Mouse (Mus musculus) megakaryocyte, adult 5-6 weeks (primary cell): Measurements from ENCODE around the gene Ajm1. TPM values are rescaled to one million over a fixed set of nuclear protein-coding genes. Genes with fewer than 3 reads are reported as not detected.
A peak's percentile ranks its signal among the peaks of the same experiment; 100 is the strongest.

ENCODE experiments used
- ATAC-seq: 2 replicates; pipeline ENCODE4 v1.8.0; 2016; ENCODE audit warnings: mild to moderate bottlenecking, inconsistent platforms; ENCODE audit not compliant: poor library complexity, severe bottlenecking
- total RNA-seq, 2 experiments: library from RNA; stranded (forward) in 1 of 2; stranded (reverse) in 1 of 2; fragments of 153-499, 151-499 nt in 1 of 2; fragments of 221-1000, 200-1000 nt in 1 of 2; gene quantifications; 2 replicates each; pipeline versions ENCODE4 v1.2.3 to v1.2.4; 2015 to 2017

Gene Ajm1
- total RNA-seq, 2 experiments from 2014 or later, result not detected

DNA sequence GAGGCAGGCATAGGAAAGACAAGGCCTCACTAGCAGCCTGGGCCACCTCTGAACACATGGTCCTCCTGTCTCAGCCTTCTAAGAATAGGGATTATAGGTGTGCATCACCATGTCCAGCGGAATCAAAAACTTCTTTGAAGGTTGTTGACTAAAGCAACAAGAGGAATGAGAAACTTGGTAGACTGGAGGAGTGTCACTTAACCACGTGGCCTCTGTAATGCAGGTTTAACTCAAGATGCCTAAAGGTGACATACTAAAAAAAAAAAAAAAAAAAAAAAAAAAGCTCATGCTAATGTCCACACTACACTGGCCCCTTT is 46.7 kb downstream of the Ajm1 start:
- ATAC-seq, result no peak

DNA sequence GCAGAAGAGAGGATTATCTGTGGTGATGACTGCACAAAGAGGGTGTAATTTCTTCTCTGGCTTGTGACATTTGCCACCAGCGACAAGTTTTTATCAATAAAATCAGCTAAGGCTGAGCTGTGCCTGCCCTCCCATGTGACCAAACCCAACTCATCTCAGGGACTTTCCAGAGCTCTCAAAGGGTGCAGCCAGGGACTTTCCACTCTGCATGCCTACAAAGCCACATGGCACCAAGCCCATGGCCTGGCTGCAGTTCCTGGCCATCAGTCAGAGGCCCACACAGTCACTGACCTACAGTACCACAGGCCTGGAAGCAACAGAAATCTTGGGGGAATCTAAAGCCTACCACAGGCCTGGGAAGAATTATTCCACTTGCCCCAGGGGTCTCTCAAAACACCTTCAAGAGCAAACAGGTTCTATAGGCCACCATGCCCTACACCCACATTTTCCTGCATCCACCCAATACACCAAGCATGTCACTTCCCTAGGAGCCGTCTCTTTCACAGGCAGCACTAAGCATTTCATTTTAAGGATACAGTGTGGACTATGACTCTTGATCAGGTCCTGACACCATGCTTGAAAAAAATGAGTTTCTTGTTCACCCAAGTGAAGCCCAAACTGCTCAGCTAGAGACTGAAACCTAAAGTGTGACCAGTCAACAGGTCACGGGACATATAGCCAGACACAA is 47.2 kb downstream of the Ajm1 start:
- peak; percentile 56 for ATAC-seq

DNA sequence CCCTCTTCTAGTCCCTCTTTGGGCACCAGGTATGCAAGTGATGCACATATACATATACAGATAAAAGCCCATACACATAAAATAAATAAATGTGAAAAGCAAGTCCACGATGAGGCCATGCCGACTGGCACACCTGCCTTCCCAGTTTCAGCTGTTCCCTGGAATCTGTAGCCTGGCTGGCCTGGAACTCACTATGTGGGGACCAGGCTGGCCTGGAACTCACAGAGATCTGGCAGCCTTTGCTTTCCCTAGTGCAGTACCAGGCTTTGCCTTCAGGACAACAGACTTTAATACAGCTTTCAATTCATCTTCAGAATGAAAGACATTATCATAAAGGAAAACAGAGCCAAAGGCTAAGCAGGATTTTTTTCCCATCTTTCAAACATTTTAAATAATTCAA is 47.9 kb downstream of the Ajm1 start:
- ATAC-seq, result no peak

DNA sequence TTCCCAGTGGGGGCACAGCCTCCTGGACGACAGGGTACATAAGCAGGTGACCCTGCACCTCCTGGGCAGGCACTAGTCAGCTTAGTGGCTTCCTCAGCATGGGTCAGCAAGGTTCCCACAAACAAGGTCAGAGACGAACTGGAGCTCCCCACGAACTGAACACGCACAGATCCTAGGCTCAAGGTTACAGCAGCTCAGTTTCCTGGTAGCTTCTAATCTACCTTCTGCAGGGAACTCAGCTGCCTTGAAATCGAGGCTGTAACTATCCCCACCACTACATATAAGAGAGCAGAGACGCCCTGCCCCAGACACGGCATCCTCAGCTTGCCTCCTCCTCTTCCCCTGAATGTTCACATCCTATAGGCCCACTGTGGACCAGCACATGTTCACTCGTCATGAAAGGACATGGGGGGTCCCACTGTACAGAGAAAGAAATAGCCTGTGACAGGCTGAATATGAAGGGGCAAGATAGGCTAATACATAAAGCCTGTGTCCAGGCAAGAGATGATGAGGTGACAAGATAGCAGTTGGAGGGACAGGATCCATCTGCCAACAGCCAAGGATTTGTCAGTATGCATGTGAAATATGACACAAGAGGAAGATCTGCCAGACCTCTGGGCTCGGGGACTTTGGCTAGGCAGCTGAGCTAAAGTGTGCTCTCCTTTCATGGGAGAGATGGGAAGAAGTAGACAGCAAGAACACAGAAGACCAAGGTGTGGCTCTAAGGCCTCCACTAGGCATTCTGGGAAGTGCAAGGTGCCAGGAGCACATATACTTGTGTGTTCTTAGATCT is 54.9 kb downstream of the Ajm1 start:
- ATAC-seq, result no peak

Other genes starting within 250 kb of the Ajm1 start
Only the 30 nearest of the 34 such genes appear.
- 34.4 and 36.0 TPM in 2 replicates for gene Uap1l1, start 216.1 kb downstream of the Ajm1 start, total RNA-seq (2015)
- 11.0 and 12.6 TPM in 2 replicates for gene Uap1l1, start 216.1 kb downstream of the Ajm1 start, total RNA-seq (2017)
- gene Sapcd2, start 209.4 kb downstream of the Ajm1 start, total RNA-seq (2015), result 4.9 and 5.5 TPM in 2 replicates
- gene Sapcd2, start 209.4 kb downstream of the Ajm1 start, total RNA-seq (2017), result 3.6 and 4.6 TPM in 2 replicates
- gene Entpd2, start 185.9 kb downstream of the Ajm1 start, total RNA-seq (2015), result not detected in 2 replicates
- gene Entpd2, start 185.9 kb downstream of the Ajm1 start, total RNA-seq (2017), result not detected in 2 replicates
- gene Npdc1, start 182.4 kb downstream of the Ajm1 start, total RNA-seq (2015), result not detected in 2 replicates
- not detected in 2 replicates for gene Npdc1, start 182.4 kb downstream of the Ajm1 start, total RNA-seq (2017)
- 10.1 and 11.6 TPM in 2 replicates for gene Fut7, start 158.5 kb downstream of the Ajm1 start, total RNA-seq (2015)
- 20.4 and 21.5 TPM in 2 replicates for gene Fut7, start 158.5 kb downstream of the Ajm1 start, total RNA-seq (2017)
- 25.5 and 33.3 TPM in 2 replicates for gene Abca2, start 153.1 kb downstream of the Ajm1 start, total RNA-seq (2015)
- gene Abca2, start 153.1 kb downstream of the Ajm1 start, total RNA-seq (2017), result 12.0 and 13.0 TPM in 2 replicates
- gene Clic3, start 124.9 kb downstream of the Ajm1 start, total RNA-seq (2015), result not detected in 2 replicates
- gene Clic3, start 124.9 kb downstream of the Ajm1 start, total RNA-seq (2017), result not detected in 2 replicates
- gene Paxx, start 120.7 kb downstream of the Ajm1 start, total RNA-seq (2015), result 36.3 and 36.5 TPM in 2 replicates
- 25.7 and 29.6 TPM in 2 replicates for gene Paxx, start 120.7 kb downstream of the Ajm1 start, total RNA-seq (2017)
- gene Ptgds, start 111.7 kb downstream of the Ajm1 start, total RNA-seq (2015), result not detected in 2 replicates
- not detected in 2 replicates for gene Ptgds, start 111.7 kb downstream of the Ajm1 start, total RNA-seq (2017)
- gene Lcn12, start 87.8 kb downstream of the Ajm1 start, total RNA-seq (2015), result not detected in 2 replicates
- gene Lcn12, start 87.8 kb downstream of the Ajm1 start, total RNA-seq (2017), result not detected in 2 replicates
- 23.4 and 32.3 TPM in 2 replicates for gene Fbxw5, start 81.0 kb downstream of the Ajm1 start, total RNA-seq (2015)
- gene Fbxw5, start 81.0 kb downstream of the Ajm1 start, total RNA-seq (2017), result 15.5 and 19.8 TPM in 2 replicates
- 0.18 and 2.1 TPM in 2 replicates for gene C8g, start 80.0 kb downstream of the Ajm1 start, total RNA-seq (2015)
- gene C8g, start 80.0 kb downstream of the Ajm1 start, total RNA-seq (2017), result 0.44 and 1.2 TPM in 2 replicates
- 9.1 and 9.4 TPM in 2 replicates for gene Traf2, start 34.8 kb downstream of the Ajm1 start, total RNA-seq (2015)
- 12.6 and 15.3 TPM in 2 replicates for gene Traf2, start 34.8 kb downstream of the Ajm1 start, total RNA-seq (2017)
- 155 and 171 TPM in 2 replicates for gene Edf1, start 23.9 kb downstream of the Ajm1 start, total RNA-seq (2015)
- 133 and 145 TPM in 2 replicates for gene Edf1, start 23.9 kb downstream of the Ajm1 start, total RNA-seq (2017)
- gene Mamdc4, start 6.9 kb downstream of the Ajm1 start, total RNA-seq (2015), result 0.09 and 2.3 TPM in 2 replicates
- 0.15 and 5.0 TPM in 2 replicates for gene Mamdc4, start 6.9 kb downstream of the Ajm1 start, total RNA-seq (2017)
- gene Phpt1, start 6.5 kb downstream of the Ajm1 start, total RNA-seq (2015), result 12.7 and 15.1 TPM in 2 replicates
- 8.4 and 11.8 TPM in 2 replicates for gene Phpt1, start 6.5 kb downstream of the Ajm1 start, total RNA-seq (2017)
- 18.3 and 25.7 TPM in 2 replicates for gene Rabl6, start 26.8 kb upstream of the Ajm1 start, total RNA-seq (2015)
- 34.0 and 43.0 TPM in 2 replicates for gene Rabl6, start 26.8 kb upstream of the Ajm1 start, total RNA-seq (2017)
- not detected in 2 replicates for gene Ccdc183, start 35.9 kb upstream of the Ajm1 start, total RNA-seq (2015)
- not detected in 2 replicates for gene Ccdc183, start 35.9 kb upstream of the Ajm1 start, total RNA-seq (2017)
- 8.4 and 19.2 TPM in 2 replicates for gene Tmem141, start 40.2 kb upstream of the Ajm1 start, total RNA-seq (2015)
- 18.5 and 25.2 TPM in 2 replicates for gene Tmem141, start 40.2 kb upstream of the Ajm1 start, total RNA-seq (2017)
- 1.1 and 1.9 TPM in 2 replicates for gene Fcna, start 46.3 kb upstream of the Ajm1 start, total RNA-seq (2015)
- 2.2 and 3.2 TPM in 2 replicates for gene Fcna, start 46.3 kb upstream of the Ajm1 start, total RNA-seq (2017)
- not detected in 2 replicates for gene Lcn8, start 71.4 kb upstream of the Ajm1 start, total RNA-seq (2015)
- not detected in 2 replicates for gene Lcn8, start 71.4 kb upstream of the Ajm1 start, total RNA-seq (2017)
- gene Lcn5, start 76.2 kb upstream of the Ajm1 start, total RNA-seq (2015), result not detected in 2 replicates
- gene Lcn5, start 76.2 kb upstream of the Ajm1 start, total RNA-seq (2017), result not detected in 2 replicates
- not detected in 2 replicates for gene Lcn6, start 95.0 kb upstream of the Ajm1 start, total RNA-seq (2015)
- not detected in 2 replicates for gene Lcn6, start 95.0 kb upstream of the Ajm1 start, total RNA-seq (2017)
- not detected in 2 replicates for gene Lcn10, start 101.0 kb upstream of the Ajm1 start, total RNA-seq (2015)
- not detected in 2 replicates for gene Lcn10, start 101.0 kb upstream of the Ajm1 start, total RNA-seq (2017)
- not detected in 2 replicates for gene Obp2a, start 118.3 kb upstream of the Ajm1 start, total RNA-seq (2015)
- not detected in 2 replicates for gene Obp2a, start 118.3 kb upstream of the Ajm1 start, total RNA-seq (2017)
- 24.4 and 25.9 TPM in 2 replicates for gene Bmyc, start 125.0 kb upstream of the Ajm1 start, total RNA-seq (2015)
- 7.6 and 9.3 TPM in 2 replicates for gene Bmyc, start 125.0 kb upstream of the Ajm1 start, total RNA-seq (2017)
- gene Obp2b, start 155.3 kb upstream of the Ajm1 start, total RNA-seq (2015), result not detected in 2 replicates
- gene Obp2b, start 155.3 kb upstream of the Ajm1 start, total RNA-seq (2017), result not detected in 2 replicates
- not detected in 2 replicates for gene Lcn3, start 183.8 kb upstream of the Ajm1 start, total RNA-seq (2015)
- not detected in 2 replicates for gene Lcn3, start 183.8 kb upstream of the Ajm1 start, total RNA-seq (2017)
- gene Lcn11, start 195.3 kb upstream of the Ajm1 start, total RNA-seq (2015), result not detected in 2 replicates
- not detected in 2 replicates for gene Lcn11, start 195.3 kb upstream of the Ajm1 start, total RNA-seq (2017)
- gene Gm13539, start 200.5 kb upstream of the Ajm1 start, total RNA-seq (2015), result not detected in 2 replicates
- gene Gm13539, start 200.5 kb upstream of the Ajm1 start, total RNA-seq (2017), result not detected in 2 replicates